Mouse (Mus musculus) CH12.LX (cell line): ENCODE measurements at regions not wholly inside any gene's neighbourhood (a gene's known extent, or its start where the extent isn't known, plus 50 kb on each side); places are given as distances from the start of the nearest gene placed in this dataset.

Experiments
- DNase-seq: peaks from one replicate; pipeline ENCODE4 v3.0.0-alpha.2; 2013; ENCODE audit errors: extremely low read depth
- H3K27ac ChIP-seq: 2 replicates; pipeline ENCODE4 v1.5.1; 2012; ENCODE audit warnings: low read depth, mild to moderate bottlenecking, control low read depth, moderate library complexity; ENCODE audit not compliant: insufficient read depth
- H3K27me3 ChIP-seq: replicated peaks from 2 replicates; pipeline ENCODE3; 2012; ENCODE audit warnings: inconsistent platforms
- H3K36me3 ChIP-seq, 2 experiments: replicated peaks in 1 of 2; 2 replicates each; pipeline versions ENCODE3 to v1.6.1; 2012; ENCODE audit warnings: inconsistent platforms in 1 of 2, low read length in 1 of 2, mild to moderate bottlenecking in 1 of 2, mixed read lengths in 1 of 2, moderate library complexity in 1 of 2; ENCODE audit not compliant: control insufficient read depth in 1 of 2, insufficient read depth in 1 of 2
- H3K4me1 ChIP-seq, 2 experiments: 2 replicates each; pipeline ENCODE4 v1.6.1; 2012; ENCODE audit warnings: inconsistent platforms in 1 of 2, moderate library complexity in 1 of 2; ENCODE audit not compliant: insufficient read depth in 2 of 2, control insufficient read depth in 1 of 2
- H3K4me2 ChIP-seq: 2 replicates; pipeline ENCODE4 v1.6.1; 2012; ENCODE audit warnings: low read depth, mild to moderate bottlenecking, control low read depth; ENCODE audit not compliant: poor library complexity, insufficient read depth, severe bottlenecking
- H3K4me3 ChIP-seq, 3 experiments: fragments of 150-350 bp in 1 of 3; sonication (generic) in 1 of 3; replicated peaks in 1 of 3; 2 replicates each; pipeline versions ENCODE3 to v1.5.1; 2011 to 2012; ENCODE audit warnings: low read depth in 2 of 3, low read length in 2 of 3, mild to moderate bottlenecking in 2 of 3, moderate library complexity in 2 of 3, control low read depth in 1 of 3, improper control_type of control experiment in 1 of 3, inconsistent platforms in 1 of 3, mixed read lengths in 1 of 3; ENCODE audit not compliant: poor library complexity in 1 of 3
- H3K79me2 ChIP-seq: replicated peaks from 2 replicates; pipeline ENCODE4 v1.6.1; 2012; ENCODE audit warnings: mild to moderate bottlenecking, moderate library complexity; ENCODE audit not compliant: control insufficient read depth, poor library complexity, insufficient read depth, severe bottlenecking; ENCODE audit errors: extremely low read depth
- H3K9ac ChIP-seq: 2 replicates; pipeline ENCODE4 v1.6.1; 2012; ENCODE audit warnings: low read depth, mild to moderate bottlenecking, control low read depth, moderate library complexity; ENCODE audit not compliant: insufficient read depth
- H3K9me3 ChIP-seq: replicated peaks from 2 replicates; pipeline ENCODE3; 2012; ENCODE audit warnings: low read length, inconsistent platforms, mixed read lengths
- BHLHE40 ChIP-seq: IDR thresholded peaks from 2 replicates; pipeline ENCODE4 v1.6.1; 2011; ENCODE audit warnings: mild to moderate bottlenecking, low read depth, low read length, improper control_type of control experiment
- GABPA ChIP-seq: IDR thresholded peaks from 2 replicates; pipeline ENCODE4 v1.6.1; 2012; ENCODE audit warnings: low read depth, low read length, improper control_type of control experiment, inconsistent platforms; ENCODE audit not compliant: insufficient replicate concordance
- HCFC1 ChIP-seq: IDR thresholded peaks from 2 replicates; pipeline ENCODE4 v1.6.1; 2012; ENCODE audit warnings: low read depth, mild to moderate bottlenecking, inconsistent platforms, low read length, improper control_type of control experiment
- JUND ChIP-seq: conservative IDR thresholded peaks from 2 replicates; pipeline ENCODE4 v1.6.1; 2011; ENCODE audit warnings: low read depth, low read length, improper control_type of control experiment
- KAT2A ChIP-seq: IDR thresholded peaks from 2 replicates; pipeline ENCODE4 v1.6.1; 2012; ENCODE audit warnings: low read length, improper control_type of control experiment, inconsistent platforms; ENCODE audit not compliant: insufficient replicate concordance
- MAFK ChIP-seq: IDR thresholded peaks from 2 replicates; pipeline ENCODE4 v1.6.1; 2011; ENCODE audit warnings: low read length, improper control_type of control experiment; ENCODE audit not compliant: insufficient replicate concordance
- MAX ChIP-seq: IDR thresholded peaks from 2 replicates; pipeline ENCODE4 v1.6.1; 2011; ENCODE audit warnings: low read length, improper control_type of control experiment
- MEF2A ChIP-seq: IDR thresholded peaks from 2 replicates; pipeline ENCODE4 v1.6.1; 2014; ENCODE audit warnings: low read depth, mild to moderate bottlenecking, inconsistent platforms, low read length, improper control_type of control experiment, borderline replicate concordance
- MYC ChIP-seq: IDR thresholded peaks from 2 replicates; pipeline ENCODE4 v1.6.1; 2011; ENCODE audit warnings: low read depth, mild to moderate bottlenecking, improper control_type of control experiment, low read length
- NELFE ChIP-seq: IDR thresholded peaks from 2 replicates; pipeline ENCODE4 v1.6.1; 2011; ENCODE audit warnings: low read depth, low read length, improper control_type of control experiment
- NRF1 ChIP-seq: IDR thresholded peaks from 2 replicates; pipeline ENCODE4 v1.6.1; 2014; ENCODE audit warnings: low read depth, mild to moderate bottlenecking, inconsistent platforms, low read length, improper control_type of control experiment, moderate library complexity
- PAX5 ChIP-seq: IDR thresholded peaks from 2 replicates; pipeline ENCODE4 v1.6.1; 2012; ENCODE audit warnings: low read length, inconsistent platforms, mixed read lengths
- POLR2AphosphoS2 ChIP-seq: IDR thresholded peaks from 2 replicates; pipeline ENCODE4 v1.6.1; 2011; ENCODE audit warnings: low read depth, low read length, improper control_type of control experiment
- RCOR1 ChIP-seq: conservative IDR thresholded peaks from 2 replicates; pipeline ENCODE4 v1.6.1; 2012; ENCODE audit warnings: low read depth, mild to moderate bottlenecking, inconsistent platforms, low read length, improper control_type of control experiment
- SIN3A ChIP-seq: IDR thresholded peaks from 2 replicates; pipeline ENCODE4 v1.6.1; 2012; ENCODE audit warnings: low read length, improper control_type of control experiment, inconsistent platforms
- TCF12 ChIP-seq: IDR thresholded peaks from 2 replicates; pipeline ENCODE4 v1.6.1; 2014; ENCODE audit warnings: low read depth, mild to moderate bottlenecking, inconsistent platforms, low read length, improper control_type of control experiment
- USF1 ChIP-seq: IDR thresholded peaks from 2 replicates; pipeline ENCODE4 v1.6.1; 2014; ENCODE audit warnings: low read depth, mild to moderate bottlenecking, inconsistent platforms, low read length, improper control_type of control experiment
- ZC3H11A ChIP-seq: IDR thresholded peaks from 2 replicates; pipeline ENCODE4 v1.6.1; 2012; ENCODE audit warnings: low read depth, mild to moderate bottlenecking, inconsistent platforms, low read length, improper control_type of control experiment
- ZMIZ1 ChIP-seq: IDR thresholded peaks from 2 replicates; pipeline ENCODE4 v1.6.1; 2012; ENCODE audit warnings: low read depth, mild to moderate bottlenecking, inconsistent platforms, low read length, improper control_type of control experiment
- dilution Hi-C: fragments of 300-500 bp; cut with MboI; formaldehyde crosslinking; loops from 2 replicates; pipeline ENCODE4 v1.14.3; 2020; ENCODE audit warnings: low sequenced_read_pairs; ENCODE audit not compliant: extremely low pct_unique_long_range_greater_than_20kb, extremely low pct_ligation_motif_present
- in situ Hi-C: fragments of 300-500 bp; cut with MboI; formaldehyde crosslinking; loops from 3 replicates; pipeline ENCODE4 v1.14.3; 2019; ENCODE audit warnings: low sequenced_read_pairs, low pct_ligation_motif_present, low pct_unique_long_range_greater_than_20kb, mixed read lengths

- H3K4me3 ChIP-seq, result no peak overlapping the region
- no peak for DNase-seq
- H3K36me3 ChIP-seq, result no peaks in the 10 kb centered on the region
- TF ChIP-seq MYC (no peak), MAX (no peak)
- H3K27me3 ChIP-seq, result no peaks in the 10 kb centered on the region
- H3K79me2 ChIP-seq, result no peaks in the 10 kb centered on the region
- in situ Hi-C loops, result no loop called here
- H3K4me1 ChIP-seq, result no peaks in the 10 kb centered on the region
- no peak overlapping the region for H3K27ac ChIP-seq
- dilution Hi-C loops, result no loop called here
- peaks cover 42% of the 10 kb centered on the region for H3K9me3 ChIP-seq
- H3K9ac ChIP-seq, result no peak overlapping the region
- H3K4me2 ChIP-seq, result no peak overlapping the region
These were observed 120.4 kb downstream of the Lipi start for GRCm38 (mm10) chr16:75465420-75465975.

GRCm38 (mm10) chr16:75462136-75462535 is 123.7 kb downstream of the Lipi start:
- Histone ChIP-seq H3K4me3 (no peak overlapping the region), H3K27ac (no peak overlapping the region), H3K27me3 (no peaks in the 10 kb centered on the region), H3K9ac (no peak overlapping the region), H3K36me3 (no peaks in the 10 kb centered on the region), H3K4me2 (no peak overlapping the region), H3K79me2 (no peaks in the 10 kb centered on the region), H3K9me3 (peaks cover 40% of the 10 kb centered on the region), H3K4me1 (no peaks in the 10 kb centered on the region)
- dilution Hi-C loops (no loop called here), in situ Hi-C loops (no loop called here)
- TF ChIP-seq RCOR1 (no peak), TCF12 (no peak), JUND (no peak), NELFE (no peak), NRF1 (no peak), BHLHE40 (no peak), USF1 (no peak), GABPA (no peak), KAT2A (no peak), MEF2A (no peak), HCFC1 (no peak)
- DNase-seq, result no peak

- TF ChIP-seq ZC3H11A (no peak), PAX5 (no peak), MAFK (no peak), ZMIZ1 (no peak), TCF12 (no peak), POLR2AphosphoS2 (no peak), SIN3A (no peak), HCFC1 (no peak)
- H3K4me2 ChIP-seq, result no peak overlapping the region
- H3K4me1 ChIP-seq, result no peaks in the 10 kb centered on the region
- no peak for DNase-seq
- no peaks in the 10 kb centered on the region for H3K36me3 ChIP-seq
- H3K9me3 ChIP-seq, result peaks cover 59% of the 10 kb centered on the region
- no peak overlapping the region for H3K9ac ChIP-seq
- dilution Hi-C loops (no loop called here), in situ Hi-C loops (no loop called here)
- H3K79me2 ChIP-seq, result no peaks in the 10 kb centered on the region
- H3K4me3 ChIP-seq, result no peak overlapping the region
- no peak overlapping the region for H3K27ac ChIP-seq
- H3K27me3 ChIP-seq, result no peaks in the 10 kb centered on the region
These were observed 138.9 kb downstream of the Lipi start for GRCm38 (mm10) chr16:75446901-75447514.
